Mouse (Mus musculus) limb, embryonic 11.5 days (tissue): ENCODE measurements around the gene Itga6. TPM values are rescaled to one million over a fixed set of nuclear protein-coding genes. Genes with fewer than 3 reads are reported as not detected.

Experiments used
- ATAC-seq: fragments of 200-750 bp; cut with Nextera tagmentation; 2 replicates; pipeline ENCODE4 v1.8.0; 2017; ENCODE audit warnings: low read depth; ENCODE audit not compliant: insufficient number of reproducible peaks, low FRiP score, low TSS enrichment
- DNase-seq: peaks from one replicate; pipeline ENCODE4 v3.0.0-alpha.2; 2015; ENCODE audit warnings: low spot score
- H3K27ac ChIP-seq: fragments of 300-500 bp; sonication (generic); replicated peaks from 2 replicates; pipeline ENCODE4 v1.5.1; 2014; ENCODE audit warnings: low read depth, mild to moderate bottlenecking, low read length
- H3K27me3 ChIP-seq: fragments of 300-500 bp; sonication (generic); 2 replicates; pipeline ENCODE4 v1.6.1; 2014; ENCODE audit warnings: mild to moderate bottlenecking, low read length, mixed read lengths; ENCODE audit not compliant: control insufficient read depth, insufficient read depth
- H3K36me3 ChIP-seq: fragments of 300-500 bp; sonication (generic); 2 replicates; pipeline ENCODE4 v1.6.1; 2014; ENCODE audit warnings: mild to moderate bottlenecking, low read length, moderate library complexity, mixed read lengths; ENCODE audit not compliant: control insufficient read depth, insufficient read depth
- H3K4me1 ChIP-seq: fragments of 300-500 bp; sonication (generic); 2 replicates; pipeline ENCODE4 v1.6.1; 2014; ENCODE audit warnings: low read length, mixed read lengths; ENCODE audit not compliant: control insufficient read depth, insufficient read depth
- H3K4me2 ChIP-seq: fragments of 300-500 bp; sonication (generic); 2 replicates; pipeline ENCODE4 v1.6.1; 2014; ENCODE audit warnings: low read depth, mild to moderate bottlenecking, moderate library complexity; ENCODE audit not compliant: severe bottlenecking
- H3K4me3 ChIP-seq: fragments of 300-500 bp; sonication (generic); 2 replicates; pipeline ENCODE4 v1.5.1; 2014; ENCODE audit warnings: low read depth, low read length
- H3K9ac ChIP-seq: fragments of 300-500 bp; sonication (generic); 2 replicates; pipeline ENCODE4 v1.6.1; 2014; ENCODE audit warnings: mild to moderate bottlenecking, low read length
- H3K9me3 ChIP-seq: fragments of 300-500 bp; sonication (generic); 2 replicates; pipeline ENCODE4 v1.6.1; 2016; ENCODE audit warnings: low read length; ENCODE audit not compliant: control insufficient read depth
- WGBS: fragments of 180-500 bp; shearing (Covaris S2); extraction: QIAGEN DNeasy Blood & Tissue Kit; methylation state at CpG from one replicate; pipeline ENCODE4 v1.1.7; 2014; 5-methylcytosine and 5-hydroxymethylcytosine counted together
- polyA plus RNA-seq: library from polyadenylated mRNA; unstranded; fragments of >200 nt; fragmentation: Nextera tagmentation; extraction: Ambion mirVana; gene quantifications from 2 replicates; pipeline ENCODE4 v1.2.1, GENCODE M21; 2014

The Itga6 gene
- polyA plus RNA-seq, 1 experiment from 2014 or later = 28.0 TPM

GRCm38 (mm10) chr2:71790752-71791151 lies 45.3 kb downstream of the Itga6 start:
- Histone ChIP-seq H3K4me2 (no peak overlapping the region), H3K4me1 (peaks cover 8% of the 10 kb centered on the region; the same call in 1 of the 2 replicates), H3K36me3 (no peaks in the 10 kb centered on the region), H3K27me3 (peaks cover 14% of the 10 kb centered on the region), H3K27ac (no peak overlapping the region), H3K9ac (no peak overlapping the region), H3K9me3 (no peaks in the 10 kb centered on the region), H3K4me3 (no peak overlapping the region)
- WGBS = 81% methylated on average over 5 of the region's 5 CpGs
- no peak for ATAC-seq
- no peak for DNase-seq

- H3K27ac ChIP-seq = no peak overlapping the region
- no peak for DNase-seq
- no peak for ATAC-seq
- no peak overlapping the region for H3K4me3 ChIP-seq
- no peak overlapping the region for H3K4me2 ChIP-seq
- H3K9ac ChIP-seq = no peak overlapping the region
- H3K36me3 ChIP-seq = no peaks in the 10 kb centered on the region
- no peaks in the 10 kb centered on the region for H3K9me3 ChIP-seq
- peaks cover 14% of the 10 kb centered on the region for H3K27me3 ChIP-seq
- WGBS = 87% methylated on average over 2 of the region's 2 CpGs
- peaks cover 8% of the 10 kb centered on the region; the same call in 1 of the 2 replicates for H3K4me1 ChIP-seq
These were observed 45.8 kb downstream of the Itga6 start for GRCm38 (mm10) chr2:71791203-71791602.

GRCm38 (mm10) chr2:71794139-71794538 lies 48.7 kb downstream of the Itga6 start:
- DNase-seq = no peak
- no peak overlapping the region for H3K4me2 ChIP-seq
- H3K9ac ChIP-seq = no peak overlapping the region
- WGBS = 46% methylated on average over 6 of the region's 6 CpGs
- no peak overlapping the region for H3K27ac ChIP-seq
- no peaks in the 10 kb centered on the region for H3K9me3 ChIP-seq
- H3K4me1 ChIP-seq = peaks cover 3% of the 10 kb centered on the region; the same call in 1 of the 2 replicates
- no peaks in the 10 kb centered on the region for H3K36me3 ChIP-seq
- H3K4me3 ChIP-seq = no peak overlapping the region
- no peak for ATAC-seq
- no peaks in the 10 kb centered on the region for H3K27me3 ChIP-seq

GRCm38 (mm10) chr2:71796787-71797186 lies 51.4 kb downstream of the Itga6 start:
- DNase-seq (no peak), ATAC-seq (no peak)
- H3K9ac ChIP-seq = no peak overlapping the region
- H3K4me3 ChIP-seq = no peak overlapping the region
- WGBS = 79% methylated on average over 6 of the region's 6 CpGs
- H3K4me1 ChIP-seq = peaks cover 3% of the 10 kb centered on the region; the same call in 1 of the 2 replicates
- H3K27me3 ChIP-seq = no peaks in the 10 kb centered on the region
- H3K9me3 ChIP-seq = no peaks in the 10 kb centered on the region
- no peaks in the 10 kb centered on the region for H3K36me3 ChIP-seq
- H3K27ac ChIP-seq = no peak overlapping the region
- H3K4me2 ChIP-seq = no peak overlapping the region

GRCm38 (mm10) chr2:71800798-71801197 lies 55.4 kb downstream of the Itga6 start:
- H3K9me3 ChIP-seq = no peaks in the 10 kb centered on the region
- H3K4me1 ChIP-seq = peaks cover 3% of the 10 kb centered on the region; the same call in 1 of the 2 replicates
- ATAC-seq (no peak), DNase-seq (no peak)
- no peak overlapping the region for H3K27ac ChIP-seq
- no peaks in the 10 kb centered on the region for H3K27me3 ChIP-seq
- no peak overlapping the region for H3K9ac ChIP-seq
- WGBS = 58% methylated on average over 6 of the region's 6 CpGs
- H3K4me2 ChIP-seq = no peak overlapping the region
- no peak overlapping the region for H3K4me3 ChIP-seq
- H3K36me3 ChIP-seq = no peaks in the 10 kb centered on the region

GRCm38 (mm10) chr2:71801691-71802090 lies 56.3 kb downstream of the Itga6 start:
- H3K4me1 ChIP-seq = peaks cover 3% of the 10 kb centered on the region; the same call in 1 of the 2 replicates
- no peaks in the 10 kb centered on the region for H3K9me3 ChIP-seq
- ATAC-seq (no peak), DNase-seq (no peak)
- H3K9ac ChIP-seq = no peak overlapping the region
- no peak overlapping the region for H3K4me2 ChIP-seq
- H3K36me3 ChIP-seq = no peaks in the 10 kb centered on the region
- no peak overlapping the region for H3K4me3 ChIP-seq
- no peaks in the 10 kb centered on the region for H3K27me3 ChIP-seq
- no peak overlapping the region for H3K27ac ChIP-seq
- WGBS = 74% methylated on average over 7 of the region's 7 CpGs

- DNase-seq (no peak), ATAC-seq (no peak)
- no peak overlapping the region for H3K27ac ChIP-seq
- no peak overlapping the region for H3K4me3 ChIP-seq
- peaks cover 3% of the 10 kb centered on the region; the same call in 1 of the 2 replicates for H3K4me1 ChIP-seq
- WGBS = 79% methylated on average over 4 of the region's 4 CpGs
- no peaks in the 10 kb centered on the region for H3K9me3 ChIP-seq
- H3K36me3 ChIP-seq = no peaks in the 10 kb centered on the region
- H3K9ac ChIP-seq = no peak overlapping the region
- no peaks in the 10 kb centered on the region for H3K27me3 ChIP-seq
- H3K4me2 ChIP-seq = no peak overlapping the region
These were observed 56.7 kb downstream of the Itga6 start for GRCm38 (mm10) chr2:71802131-71802530.

- H3K4me1 ChIP-seq = peaks cover 3% of the 10 kb centered on the region; the same call in 1 of the 2 replicates
These were observed 59.7 kb downstream of the Itga6 start for GRCm38 (mm10) chr2:71805120-71805519.

More at GRCm38 (mm10) chr2:71805120-71805519, 59.7 kb downstream of the Itga6 start:
- Histone ChIP-seq H3K27ac (no peak overlapping the region), H3K9ac (no peak overlapping the region), H3K4me2 (no peak overlapping the region), H3K27me3 (no peaks in the 10 kb centered on the region), H3K36me3 (no peaks in the 10 kb centered on the region), H3K4me3 (no peak overlapping the region), H3K9me3 (no peaks in the 10 kb centered on the region)
- WGBS = 83% methylated on average over 7 of the region's 7 CpGs
- ATAC-seq = no peak
- no peak for DNase-seq
